Mouse (Mus musculus): ENCODE data around the gene Gm13199. TPM values are rescaled to one million over a fixed set of nuclear protein-coding genes. Genes with fewer than 3 reads are reported as not detected.

Gene Gm13199
- 1.3 and 1.8 TPM in 2 replicates for polyA plus RNA-seq (2015; fragmentation: Nextera tagmentation; extraction: Ambion mirVana)

DNA sequence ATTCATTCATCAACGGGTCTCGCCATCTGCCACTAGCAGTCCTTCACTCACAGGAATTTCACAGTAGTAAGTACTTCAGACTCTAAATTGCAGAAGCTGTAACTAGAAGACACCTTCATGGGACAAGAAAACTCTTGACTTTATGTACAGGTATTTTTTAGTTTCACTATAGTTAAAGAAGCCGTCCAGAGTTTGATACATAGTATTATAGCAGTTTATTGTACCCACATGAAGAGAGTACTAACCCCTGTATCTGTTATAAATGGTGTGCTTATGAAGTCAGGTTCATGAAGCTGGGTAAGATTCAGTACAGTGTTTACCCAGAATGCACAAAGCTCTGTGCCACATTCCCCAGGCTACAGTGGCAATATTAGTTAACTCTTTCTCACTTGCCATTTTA, at the start of gene Gm13199:
Gm13199 (minus strand) TSS at position 101 of the 400 bp plus-strand sequence.
- Histone ChIP-seq H3K27me3 (replicated peaks) (no peaks in the 10 kb centered on the region), H3K36me3 (peaks cover 26% of the 10 kb centered on the region), H3K4me2 (replicated peaks) (no peak within 1 kb of the TSS), H3K4me1 (replicated peaks) (no peaks in the 10 kb centered on the region), H3K27ac (no peak within 1 kb of the TSS), H3K9me3 (no peaks in the 10 kb centered on the region), H3K9ac (no peak within 1 kb of the TSS), H3K4me3 (replicated peaks) (no peak within 1 kb of the TSS)
- ATAC-seq, result no peak
- WGBS, result 94% methylated on average over 3 of the region's 3 CpGs

DNA sequence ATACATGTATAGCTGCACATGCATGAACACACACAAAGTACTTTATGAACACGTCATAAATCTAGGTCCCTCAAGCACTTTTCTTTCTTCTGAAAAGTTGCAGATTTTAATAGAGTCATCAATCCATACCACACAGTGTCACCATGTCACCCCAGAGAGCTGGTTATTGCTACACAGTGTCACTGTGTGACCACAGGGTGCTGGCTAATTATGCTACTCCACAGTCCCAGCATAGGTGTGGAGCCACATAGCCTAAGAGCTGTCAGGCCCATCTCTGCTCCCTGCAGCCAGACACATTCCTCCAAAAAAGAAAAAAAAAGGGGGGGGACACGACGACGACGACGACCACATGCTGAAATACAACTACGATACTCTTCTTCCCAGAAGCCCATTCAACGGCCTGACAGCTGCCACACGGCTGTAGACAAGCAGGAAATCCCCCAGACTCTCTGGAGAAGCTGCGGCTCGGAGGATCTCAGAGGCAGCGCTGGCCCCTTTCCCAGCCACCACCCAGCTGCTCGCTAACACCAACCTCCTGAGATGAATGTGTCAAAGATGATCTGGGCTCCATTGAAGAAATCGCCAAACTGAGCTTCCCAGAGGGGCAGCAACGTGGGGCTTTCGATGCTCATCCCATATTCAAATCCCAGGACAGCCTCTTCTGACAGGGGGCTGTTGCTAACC, 48.7 kb upstream of the Gm13199 start:
- no peak for ATAC-seq
- Histone ChIP-seq H3K36me3 (no peaks in the 10 kb centered on the region), H3K9me3 (no peaks in the 10 kb centered on the region), H3K4me3 (replicated peaks) (no peak overlapping the region), H3K27ac (no peak overlapping the region), H3K27me3 (replicated peaks) (no peaks in the 10 kb centered on the region), H3K9ac (no peak overlapping the region), H3K4me2 (replicated peaks) (no peak overlapping the region), H3K4me1 (replicated peaks) (no peaks in the 10 kb centered on the region)
- 59% methylated on average over 16 of the region's 16 CpGs for WGBS

DNA sequence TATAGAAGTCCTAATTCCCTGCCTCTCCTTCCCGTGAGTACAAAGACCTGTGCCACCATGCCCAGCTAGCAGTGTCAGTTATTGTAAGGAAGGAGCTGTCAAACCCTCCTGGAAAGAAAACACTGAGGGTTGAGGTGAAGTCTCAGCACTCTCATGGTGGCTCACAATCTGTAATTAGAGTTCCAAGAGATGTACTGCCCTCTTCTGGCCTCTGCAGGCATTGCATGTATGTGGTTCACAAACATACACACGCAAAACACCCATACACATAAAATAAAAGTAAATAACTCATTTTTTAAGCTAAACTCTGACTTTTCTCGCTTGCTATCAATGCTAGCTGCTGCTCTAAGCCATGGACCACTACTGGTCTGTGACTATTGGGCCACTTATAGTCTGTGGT, 43.9 kb upstream of the Gm13199 start:
- H3K4me1 ChIP-seq (replicated peaks), result no peaks in the 10 kb centered on the region
- H3K4me2 ChIP-seq (replicated peaks), result no peak overlapping the region
- H3K27ac ChIP-seq, result no peak overlapping the region
- no peak overlapping the region for H3K9ac ChIP-seq
- no peaks in the 10 kb centered on the region for H3K9me3 ChIP-seq
- no peaks in the 10 kb centered on the region for H3K36me3 ChIP-seq
- ATAC-seq, result no peak
- H3K4me3 ChIP-seq (replicated peaks), result no peak overlapping the region
- WGBS, result 66% methylated on average over 3 of the region's 3 CpGs
- no peaks in the 10 kb centered on the region for H3K27me3 ChIP-seq (replicated peaks)

DNA sequence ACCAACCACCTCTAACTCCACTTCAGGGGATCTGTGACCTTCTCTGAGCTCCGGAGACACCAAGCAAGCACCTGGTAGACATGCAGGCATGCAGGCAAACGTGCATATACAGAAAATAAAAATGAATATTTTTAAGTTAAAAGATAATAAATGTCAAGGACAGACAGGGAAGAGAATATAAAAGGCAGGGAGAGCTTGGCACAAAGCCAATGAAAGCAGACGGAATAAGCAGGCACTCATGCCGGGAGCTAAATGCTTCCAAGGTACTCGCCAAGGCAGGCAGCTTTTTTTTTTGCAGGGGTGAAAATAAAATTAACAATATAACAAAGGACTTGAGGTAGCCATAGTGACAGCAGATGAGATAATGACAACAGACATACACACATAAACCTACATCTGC, 43.4 kb upstream of the Gm13199 start:
- no peak overlapping the region for H3K4me2 ChIP-seq (replicated peaks)
- no peak overlapping the region for H3K27ac ChIP-seq
- H3K9me3 ChIP-seq, result no peaks in the 10 kb centered on the region
- H3K36me3 ChIP-seq, result no peaks in the 10 kb centered on the region
- ATAC-seq, result 0 out of 2 replicates have a peak, but pooled peaks have one; percentile 53
- H3K4me3 ChIP-seq (replicated peaks), result no peak overlapping the region
- no peaks in the 10 kb centered on the region for H3K27me3 ChIP-seq (replicated peaks)
- no peaks in the 10 kb centered on the region for H3K4me1 ChIP-seq (replicated peaks)
- H3K9ac ChIP-seq, result no peak overlapping the region
- whole genome bisulfite sequencing, result 31% methylated on average over 5 of the region's 5 CpGs

DNA sequence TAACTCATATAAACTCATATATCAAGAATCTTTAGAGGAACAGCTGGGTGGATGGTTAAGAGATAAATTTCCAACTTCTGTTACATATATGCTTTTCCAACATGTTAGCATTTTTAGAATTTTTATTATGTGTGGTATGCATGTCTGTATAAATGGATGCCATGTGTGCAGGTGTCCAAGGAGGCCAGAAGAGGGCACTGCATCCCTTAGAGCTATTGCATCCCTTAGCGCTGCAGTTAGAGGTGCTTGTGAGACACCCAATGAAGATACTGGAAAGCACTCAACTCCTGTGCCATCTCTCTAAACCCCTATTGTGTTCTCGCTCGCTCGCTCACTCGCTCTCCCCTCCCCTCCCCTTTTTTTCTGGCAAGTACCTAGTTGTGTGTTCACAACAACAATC, 37.4 kb upstream of the Gm13199 start:
- Histone ChIP-seq H3K9me3 (no peaks in the 10 kb centered on the region), H3K4me1 (replicated peaks) (no peaks in the 10 kb centered on the region), H3K9ac (no peak overlapping the region), H3K27me3 (replicated peaks) (no peaks in the 10 kb centered on the region), H3K27ac (no peak overlapping the region), H3K4me2 (replicated peaks) (no peak overlapping the region), H3K36me3 (no peaks in the 10 kb centered on the region), H3K4me3 (replicated peaks) (no peak overlapping the region)
- no peak for ATAC-seq
- 67% methylated on average over 5 of the region's 5 CpGs for WGBS

DNA sequence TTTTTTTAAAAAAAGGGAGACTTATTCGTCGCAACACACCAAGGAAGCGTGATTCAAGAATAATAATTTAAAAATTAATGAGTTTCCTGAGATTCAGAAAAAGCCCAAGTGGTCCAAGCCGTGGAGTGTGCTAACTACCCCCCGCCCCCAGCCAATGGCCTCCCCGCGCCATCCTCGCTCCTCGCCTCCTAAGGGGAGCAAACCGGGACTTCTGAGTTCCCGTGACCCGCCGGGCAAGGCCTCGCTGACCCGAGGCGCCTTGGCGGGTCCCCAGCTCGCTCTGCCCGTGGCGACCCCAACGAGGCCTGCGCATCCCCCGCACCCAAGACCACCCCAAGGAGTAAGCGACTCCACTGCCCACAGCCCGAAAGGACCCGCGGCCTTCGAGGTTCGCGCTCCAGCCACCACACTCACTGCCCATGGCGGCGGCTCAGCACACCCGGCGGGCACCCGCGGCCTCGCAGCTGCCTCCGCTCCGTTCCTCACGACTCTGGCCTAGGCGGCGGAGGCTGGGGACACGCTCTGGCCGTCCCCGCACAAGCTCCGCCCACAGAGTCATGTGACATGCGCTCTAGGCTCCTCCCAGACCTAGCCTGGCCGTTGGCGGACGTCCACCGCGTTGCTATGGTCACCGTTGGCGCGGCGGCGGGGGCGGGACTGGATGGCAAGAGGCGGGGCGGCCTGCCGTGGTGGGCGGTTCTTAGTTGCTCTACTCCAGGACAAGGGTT, 32.3 kb upstream of the Gm13199 start, which contains the start of gene Sec61a2:
Sec61a2 (minus strand) TSS at position 590 of the 728 bp plus-strand sequence.
- Histone ChIP-seq H3K9me3 (no peaks in the 10 kb centered on the region), H3K4me2 (replicated peaks) (peak within 1 kb of the TSS; percentile 64), H3K27ac (peak within 1 kb of the TSS; percentile 87), H3K27me3 (replicated peaks) (no peaks in the 10 kb centered on the region), H3K36me3 (peaks cover 13% of the 10 kb centered on the region; the same call in 1 of the 2 replicates), H3K9ac (peak within 1 kb of the TSS; percentile 97), H3K4me1 (replicated peaks) (no peaks in the 10 kb centered on the region), H3K4me3 (replicated peaks) (peak within 1 kb of the TSS; percentile 97)
- ATAC-seq, result peak; percentile 99
- WGBS, result under 1% methylated on average over 62 of the region's 62 CpGs

DNA sequence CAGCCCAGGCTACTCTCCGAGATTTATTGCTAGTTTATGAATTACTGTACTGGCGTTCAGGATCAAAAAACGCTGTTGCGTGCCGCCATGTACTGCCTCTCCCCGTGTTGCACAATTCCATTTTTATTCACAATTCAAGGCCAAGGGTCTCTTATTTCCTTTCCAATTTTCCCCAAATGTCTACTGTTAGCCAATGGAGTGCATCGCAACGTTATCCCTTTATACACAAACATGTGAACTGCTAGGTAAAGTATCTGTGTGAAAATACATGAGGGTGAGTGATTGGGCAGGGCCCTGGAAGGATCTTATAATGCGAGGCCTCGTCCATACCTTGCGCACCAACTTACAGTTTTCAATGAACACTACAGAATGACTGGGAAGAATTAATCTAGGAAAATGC, 31.6 kb upstream of the Gm13199 start:
- Histone ChIP-seq H3K4me1 (replicated peaks) (no peaks in the 10 kb centered on the region), H3K27ac (peak overlapping the region; percentile 38; the same call in 1 of the 2 replicates), H3K4me2 (replicated peaks) (peak overlapping the region; percentile 64), H3K4me3 (replicated peaks) (peak overlapping the region; percentile 97), H3K27me3 (replicated peaks) (no peaks in the 10 kb centered on the region), H3K36me3 (peaks cover 13% of the 10 kb centered on the region; the same call in 1 of the 2 replicates), H3K9ac (peak overlapping the region; percentile 97), H3K9me3 (no peaks in the 10 kb centered on the region)
- 15% methylated on average over 11 of the region's 11 CpGs for WGBS
- peak; percentile 41; the same call in 1 of the 2 replicates for ATAC-seq

DNA sequence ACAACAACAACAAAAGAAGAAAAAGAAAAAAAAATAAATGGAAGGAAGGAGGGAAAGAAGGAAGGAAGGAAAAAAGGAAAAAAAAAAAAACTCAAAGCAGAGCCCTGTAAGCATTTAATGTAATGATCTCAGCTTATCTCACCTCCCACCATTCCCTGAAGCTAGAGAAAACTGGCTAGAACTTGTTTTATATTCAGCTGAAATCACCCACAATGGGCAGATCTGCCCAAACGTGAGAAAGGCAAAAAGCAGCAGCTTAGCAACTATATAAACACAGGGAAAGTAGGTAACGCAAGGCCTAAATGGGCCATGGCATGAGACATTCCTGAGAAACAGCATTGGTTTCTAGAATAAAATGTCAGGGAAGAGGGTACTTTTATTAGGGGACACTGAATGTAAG, 26.7 kb upstream of the Gm13199 start:
- H3K27ac ChIP-seq, result no peak overlapping the region
- 48% methylated on average over 2 of the region's 2 CpGs for WGBS

DNA sequence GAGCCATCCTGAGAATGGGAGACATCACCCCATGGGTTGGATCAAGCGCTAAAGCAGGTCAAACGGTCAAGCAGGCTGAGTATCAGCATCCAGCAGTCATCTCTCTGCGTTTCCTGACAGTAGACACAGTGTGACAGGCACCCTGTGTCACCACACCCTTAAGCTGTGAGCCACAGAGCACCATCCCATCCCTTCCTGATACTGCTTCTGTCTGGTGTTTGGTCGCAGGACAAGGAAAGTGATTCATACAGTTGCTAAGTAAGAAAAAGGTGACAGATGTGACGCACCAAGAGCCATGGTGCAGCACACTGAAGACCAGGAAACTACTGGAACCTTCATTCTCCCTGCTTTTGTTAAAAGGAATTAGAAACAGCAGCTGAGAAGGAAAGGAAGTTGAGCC, 26.1 kb upstream of the Gm13199 start:
- no peak overlapping the region for H3K9ac ChIP-seq
- no peak overlapping the region for H3K4me2 ChIP-seq (replicated peaks)
- no peak overlapping the region for H3K4me3 ChIP-seq (replicated peaks)
- ATAC-seq, result no peak
- peaks cover 23% of the 10 kb centered on the region for H3K36me3 ChIP-seq
- 88% methylated on average over 5 of the region's 5 CpGs for WGBS
- H3K27me3 ChIP-seq (replicated peaks), result no peaks in the 10 kb centered on the region
- H3K4me1 ChIP-seq (replicated peaks), result no peaks in the 10 kb centered on the region
- H3K9me3 ChIP-seq, result no peaks in the 10 kb centered on the region
- no peak overlapping the region for H3K27ac ChIP-seq

More for the DNA sequence above, 26.7 kb upstream of the Gm13199 start:
- H3K4me1 ChIP-seq (replicated peaks), result no peaks in the 10 kb centered on the region
- H3K9me3 ChIP-seq, result no peaks in the 10 kb centered on the region
- H3K4me2 ChIP-seq (replicated peaks), result no peak overlapping the region
- H3K9ac ChIP-seq, result no peak overlapping the region
- ATAC-seq, result no peak
- H3K4me3 ChIP-seq (replicated peaks), result no peak overlapping the region
- H3K27me3 ChIP-seq (replicated peaks), result no peaks in the 10 kb centered on the region
- H3K36me3 ChIP-seq, result peaks cover 23% of the 10 kb centered on the region

DNA sequence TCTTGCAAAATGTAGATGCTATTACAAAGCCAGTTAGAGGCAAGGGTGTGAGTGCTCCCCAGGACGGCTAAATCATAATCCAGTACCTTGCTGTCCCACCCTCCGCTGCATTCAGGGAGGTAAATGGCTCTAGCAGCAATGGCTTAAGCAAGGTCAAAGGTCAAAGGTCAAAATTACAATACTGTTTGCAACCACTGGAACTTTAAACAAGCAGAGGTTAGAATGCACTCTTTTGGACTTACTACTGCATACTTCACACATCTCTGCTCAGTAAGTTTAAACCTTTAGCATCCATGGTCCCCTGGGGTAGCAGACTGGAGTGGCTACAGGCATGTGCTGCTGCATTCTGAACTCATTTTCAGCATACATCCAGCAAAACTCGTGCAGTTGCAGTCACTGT, 14.7 kb upstream of the Gm13199 start:
- Histone ChIP-seq H3K36me3 (peaks cover 41% of the 10 kb centered on the region), H3K27me3 (replicated peaks) (no peaks in the 10 kb centered on the region), H3K4me2 (replicated peaks) (no peak overlapping the region), H3K4me1 (replicated peaks) (no peaks in the 10 kb centered on the region; the same call in 1 of the 2 replicates), H3K27ac (no peak overlapping the region), H3K9me3 (no peaks in the 10 kb centered on the region), H3K4me3 (replicated peaks) (no peak overlapping the region), H3K9ac (no peak overlapping the region)
- no peak for ATAC-seq
- WGBS, result 70% methylated on average over 3 of the region's 3 CpGs

DNA sequence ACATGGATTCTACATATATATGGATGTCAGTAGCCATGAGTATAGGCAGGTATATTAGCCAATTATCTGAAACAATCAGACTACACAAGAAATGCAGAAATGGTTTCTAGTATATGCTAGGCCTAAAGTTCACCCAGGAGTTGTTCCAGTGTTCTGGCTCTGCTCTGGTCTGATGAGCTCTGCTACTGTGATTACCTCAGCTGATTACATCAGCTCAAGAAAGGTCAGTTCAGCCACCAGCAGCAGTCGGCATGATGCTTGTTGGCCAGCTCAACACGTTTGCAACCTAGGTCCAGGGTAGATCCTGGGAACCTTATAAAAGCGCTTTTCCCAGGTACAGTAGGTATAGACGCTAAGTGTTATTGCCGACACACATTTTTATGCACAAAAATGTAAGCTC, 7.0 kb upstream of the Gm13199 start:
- Histone ChIP-seq H3K36me3 (peaks cover 17% of the 10 kb centered on the region), H3K27ac (no peak overlapping the region), H3K27me3 (replicated peaks) (no peaks in the 10 kb centered on the region), H3K4me3 (replicated peaks) (no peak overlapping the region), H3K4me1 (replicated peaks) (no peaks in the 10 kb centered on the region), H3K9ac (no peak overlapping the region), H3K9me3 (no peaks in the 10 kb centered on the region), H3K4me2 (replicated peaks) (no peak overlapping the region)
- ATAC-seq, result no peak
- WGBS, result 90% methylated on average over 5 of the region's 5 CpGs

DNA sequence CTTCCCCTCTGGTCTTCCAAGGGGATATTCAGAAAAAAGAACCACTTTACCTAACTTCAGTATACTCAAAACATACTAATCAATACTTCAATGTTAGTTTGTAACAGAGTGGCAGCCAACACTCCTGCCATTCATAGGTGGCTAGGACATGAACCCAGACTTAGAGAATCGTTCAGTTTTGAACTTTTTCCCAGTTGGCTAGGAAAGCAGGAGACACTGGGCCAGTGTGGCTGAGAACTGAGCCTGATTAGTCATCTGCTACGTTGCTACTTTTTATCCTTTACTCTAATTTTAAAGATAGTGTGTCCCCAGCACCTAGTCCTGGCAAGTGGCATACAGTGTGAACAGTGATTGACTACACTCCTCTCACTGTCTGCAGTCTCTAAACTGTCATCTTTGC, 4.9 kb upstream of the Gm13199 start:
- no peak overlapping the region for H3K4me2 ChIP-seq (replicated peaks)
- H3K4me3 ChIP-seq (replicated peaks), result no peak overlapping the region
- H3K27me3 ChIP-seq (replicated peaks), result no peaks in the 10 kb centered on the region
- H3K36me3 ChIP-seq, result peaks cover 16% of the 10 kb centered on the region
- no peaks in the 10 kb centered on the region for H3K4me1 ChIP-seq (replicated peaks)
- no peak for ATAC-seq
- no peaks in the 10 kb centered on the region for H3K9me3 ChIP-seq
- H3K9ac ChIP-seq, result no peak overlapping the region
- H3K27ac ChIP-seq, result no peak overlapping the region
- WGBS, result 86% methylated on average over 2 of the region's 2 CpGs
